26 mouse cellular contexts compared by ENCODE assay signal in genomic region chr3:151442026-151442425, GRCm38 (mm10). TPM values are rescaled to one million over a fixed set of nuclear protein-coding genes. Genes with fewer than 3 reads are reported as not detected.
"Had no signal": no experiment of that assay in that cellular context is flagged by ENCODE, and none has a peak within 500 bp of the region (broad histone marks: within the 10 kb centered on the region; RNA-seq: fewer than 3 reads in every experiment).

No protein-coding gene starts in this region.

- H3K27ac ChIP-seq: heart, embryonic 10.5 days; hindbrain, embryonic 10.5 days; hindbrain, embryonic 12.5 days; hindbrain, embryonic 14.5 days; intestine, embryonic 15.5 days; kidney, embryonic 15.5 days; kidney, postnatal 0 days; limb, embryonic 13.5 days; limb, embryonic 15.5 days; liver, embryonic 12.5 days; liver, embryonic 14.5 days had no signal

- H3K36me3 ChIP-seq: heart, embryonic 10.5 days; heart, embryonic 12.5 days; hindbrain, embryonic 10.5 days; hindbrain, embryonic 12.5 days; intestine, embryonic 15.5 days; kidney, embryonic 15.5 days; limb, embryonic 13.5 days; limb, embryonic 15.5 days; liver, embryonic 12.5 days had no signal

- DNase-seq: gastrocnemius, postnatal 10 days; gastrocnemius, postnatal 25 days; heart, postnatal 10 days; heart, postnatal 4 days; kidney, adult 18-20 months; kidney, adult 9 months; kidney, postnatal 14 days; kidney, postnatal 36 days; layer of hippocampus, adult 9-11 months; layer of hippocampus, postnatal 36 days; left cerebral cortex, postnatal 4 days had no signal

- H3K4me2 ChIP-seq: heart, embryonic 12.5 days; hindbrain, embryonic 12.5 days; hindbrain, embryonic 14.5 days; intestine, embryonic 15.5 days; kidney, embryonic 15.5 days; limb, embryonic 13.5 days; limb, embryonic 15.5 days; liver, embryonic 12.5 days had no signal

- H3K9ac ChIP-seq: heart, embryonic 12.5 days; hindbrain, embryonic 12.5 days; hindbrain, embryonic 14.5 days; intestine, embryonic 15.5 days; kidney, embryonic 15.5 days; limb, embryonic 13.5 days; limb, embryonic 15.5 days; liver, embryonic 12.5 days; liver, embryonic 14.5 days had no signal

- ATAC-seq: hindbrain, embryonic 16.5 days; inflammation-experienced regulatory T-cells, adult 6 months; intestine, embryonic 15.5 days; intestine, postnatal 0 days; liver, embryonic 12.5 days had no signal

- H3K27me3 ChIP-seq: heart, embryonic 12.5 days; hindbrain, embryonic 12.5 days; intestine, embryonic 15.5 days; kidney, embryonic 15.5 days; limb, embryonic 15.5 days; liver, embryonic 12.5 days had no signal

- H3K4me3 ChIP-seq: heart, embryonic 10.5 days; heart, embryonic 12.5 days; hindbrain, embryonic 10.5 days; hindbrain, embryonic 12.5 days; intestine, embryonic 15.5 days; kidney, embryonic 15.5 days; limb, embryonic 13.5 days; limb, embryonic 15.5 days; liver, embryonic 12.5 days had no signal

- H3K9me3 ChIP-seq: heart, embryonic 10.5 days; heart, embryonic 12.5 days; hindbrain, embryonic 10.5 days; hindbrain, embryonic 12.5 days; intestine, embryonic 15.5 days; kidney, embryonic 15.5 days; limb, embryonic 13.5 days; limb, embryonic 15.5 days; liver, embryonic 12.5 days had no signal

RNA-seq across cellular contexts. Expression of gene Adgrl4, which starts 4.3 kb away (rescaled TPM):
- polyA plus RNA-seq: inflammation-experienced regulatory T-cells, adult 6 months had no signal
